Mouse (Mus musculus) forebrain, embryonic 16.5 days (tissue): ENCODE results near the gene Nfyc. TPM values are rescaled to one million over a fixed set of nuclear protein-coding genes. Genes with fewer than 3 reads are reported as not detected.

ENCODE experiments used
- ATAC-seq: fragments of 200-750 bp; cut with Nextera tagmentation; 2 replicates; pipeline ENCODE4 v1.8.0; 2017; ENCODE audit warnings: mild to moderate bottlenecking, moderate library complexity
- H3K27ac ChIP-seq: fragments of 300-500 bp; sonication (generic); 2 replicates; pipeline ENCODE4 v1.5.1; 2014; ENCODE audit warnings: low read length, control low read depth
- H3K27me3 ChIP-seq: fragments of 300-500 bp; sonication (generic); replicated peaks from 2 replicates; pipeline ENCODE4 v1.6.1; 2014; ENCODE audit warnings: low read length; ENCODE audit not compliant: control insufficient read depth, insufficient read depth
- H3K36me3 ChIP-seq: fragments of 300-500 bp; sonication (generic); 2 replicates; pipeline ENCODE4 v1.6.1; 2014; ENCODE audit not compliant: control insufficient read depth, insufficient read depth
- H3K4me1 ChIP-seq: fragments of 300-500 bp; sonication (generic); replicated peaks from 2 replicates; pipeline ENCODE4 v1.6.1; 2014; ENCODE audit warnings: low read length; ENCODE audit not compliant: control insufficient read depth, insufficient read depth
- H3K4me2 ChIP-seq: fragments of 300-500 bp; sonication (generic); 2 replicates; pipeline ENCODE4 v1.6.1; 2014; ENCODE audit warnings: mild to moderate bottlenecking, low read length, control low read depth
- H3K4me3 ChIP-seq: fragments of 300-500 bp; sonication (generic); replicated peaks from 2 replicates; pipeline ENCODE4 v1.5.1; 2014; ENCODE audit warnings: mild to moderate bottlenecking, low read length, control low read depth
- H3K9ac ChIP-seq: fragments of 300-500 bp; sonication (generic); replicated peaks from 2 replicates; pipeline ENCODE4 v1.6.1; 2014; ENCODE audit warnings: low read depth, low read length, control low read depth
- H3K9me3 ChIP-seq: fragments of 300-500 bp; sonication (generic); 2 replicates; pipeline ENCODE4 v1.6.1; 2016; ENCODE audit warnings: low read length; ENCODE audit not compliant: control insufficient read depth
- WGBS: fragments of 180-500 bp; shearing (Covaris S2); extraction: QIAGEN DNeasy Blood & Tissue Kit; methylation state at CpG from one replicate; pipeline ENCODE4 v1.1.7; 2014; 5-methylcytosine and 5-hydroxymethylcytosine counted together
- polyA plus RNA-seq: library from polyadenylated mRNA; unstranded; fragments of >200 nt; fragmentation: Nextera tagmentation; extraction: Ambion mirVana; gene quantifications from 2 replicates; pipeline ENCODE4 v1.2.1, GENCODE M21; 2015

The Nfyc gene
- 96.5 and 107 TPM in 2 replicates for polyA plus RNA-seq

GRCm38 (mm10) chr4:120831472-120831871, at the start of gene Nfyc:
Gene Nfyc (minus strand): TSS chr4:120831572.
- H3K4me2 ChIP-seq, result no peak within 1 kb of the TSS
- H3K4me3 ChIP-seq, result no peak within 1 kb of the TSS
- 91% methylated on average over 4 of the region's 4 CpGs for WGBS
- no peak for ATAC-seq
- H3K4me1 ChIP-seq, result no peaks in the 10 kb centered on the region
- no peaks in the 10 kb centered on the region for H3K9me3 ChIP-seq
- H3K9ac ChIP-seq, result no peak within 1 kb of the TSS
- no peaks in the 10 kb centered on the region for H3K36me3 ChIP-seq
- no peaks in the 10 kb centered on the region for H3K27me3 ChIP-seq
- H3K27ac ChIP-seq, result no peak within 1 kb of the TSS

DNA sequence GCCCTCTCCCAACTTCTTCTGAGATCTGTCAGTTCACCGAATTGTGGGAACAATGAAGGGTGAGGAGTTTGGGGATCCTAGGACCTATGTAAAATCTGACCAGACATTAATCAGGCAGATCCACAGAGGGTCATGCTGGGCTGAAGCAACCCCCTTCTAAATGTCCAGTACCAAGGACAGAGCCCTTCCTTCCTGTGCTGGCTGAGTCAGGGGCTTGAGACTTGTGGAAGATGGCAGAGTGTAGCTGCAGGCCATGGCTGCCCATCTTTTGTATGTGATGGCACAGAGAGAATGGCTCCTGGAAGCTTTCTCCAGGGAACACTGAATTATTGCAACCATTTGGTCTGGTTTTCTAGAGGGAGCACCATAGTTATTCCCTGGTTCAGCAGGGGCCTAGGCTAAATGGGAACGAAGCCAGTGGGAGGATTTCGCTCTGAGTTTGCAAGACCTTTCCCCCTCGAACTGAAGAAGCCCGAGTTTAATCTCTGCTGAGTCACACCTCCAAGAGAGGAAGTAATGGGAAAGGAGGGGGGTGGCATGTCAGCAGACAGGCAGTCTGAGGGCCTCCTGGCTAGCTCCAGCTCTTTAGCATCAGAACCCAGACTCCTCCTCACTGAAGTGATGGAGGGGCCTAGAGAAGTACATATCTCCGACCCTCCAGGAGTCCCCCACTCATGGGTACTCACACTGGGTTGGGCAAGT, 49.5 kb upstream of the Nfyc start:
- Histone ChIP-seq H3K36me3 (no peaks in the 10 kb centered on the region), H3K27ac (no peak overlapping the region), H3K27me3 (no peaks in the 10 kb centered on the region), H3K4me2 (no peak overlapping the region), H3K4me3 (no peak overlapping the region), H3K9ac (no peak overlapping the region), H3K9me3 (no peaks in the 10 kb centered on the region), H3K4me1 (peaks cover 34% of the 10 kb centered on the region)
- ATAC-seq, result no peak
- WGBS, result 61% methylated on average over 6 of the region's 6 CpGs

- WGBS, result 69% methylated on average over 4 of the region's 4 CpGs
- Histone ChIP-seq H3K4me3 (no peak overlapping the region), H3K9me3 (no peaks in the 10 kb centered on the region), H3K27me3 (no peaks in the 10 kb centered on the region), H3K4me1 (peaks cover 25% of the 10 kb centered on the region), H3K9ac (no peak overlapping the region), H3K4me2 (no peak overlapping the region), H3K27ac (no peak overlapping the region), H3K36me3 (no peaks in the 10 kb centered on the region)
- no peak for ATAC-seq
These were observed 48.0 kb upstream of the Nfyc start for GRCm38 (mm10) chr4:120879386-120879785.

DNA sequence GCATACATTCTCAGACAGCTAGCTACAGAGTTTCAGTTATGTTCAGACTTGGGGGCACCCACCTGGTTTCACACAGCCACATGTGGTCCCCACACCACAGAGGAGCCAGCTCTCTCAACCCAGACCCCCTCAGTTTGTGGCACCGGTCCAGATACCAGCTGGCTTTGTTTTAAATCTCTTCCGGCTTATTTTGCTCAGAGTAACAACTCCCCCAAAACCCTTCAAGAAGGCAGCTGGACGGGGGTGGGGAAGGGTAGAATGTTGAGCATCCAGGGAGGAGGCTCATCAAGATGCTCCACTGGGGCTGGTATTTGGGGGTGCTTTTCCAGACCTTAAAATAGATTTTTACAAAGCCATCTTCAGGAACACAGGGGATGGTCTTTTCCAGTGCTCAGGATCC, 47.4 kb upstream of the Nfyc start:
- Histone ChIP-seq H3K4me2 (no peak overlapping the region), H3K27ac (no peak overlapping the region), H3K9ac (no peak overlapping the region), H3K27me3 (no peaks in the 10 kb centered on the region), H3K9me3 (no peaks in the 10 kb centered on the region), H3K4me1 (peaks cover 25% of the 10 kb centered on the region), H3K4me3 (no peak overlapping the region), H3K36me3 (no peaks in the 10 kb centered on the region)
- WGBS, result 26% methylated on average over 3 of the region's 3 CpGs
- ATAC-seq, result no peak

DNA sequence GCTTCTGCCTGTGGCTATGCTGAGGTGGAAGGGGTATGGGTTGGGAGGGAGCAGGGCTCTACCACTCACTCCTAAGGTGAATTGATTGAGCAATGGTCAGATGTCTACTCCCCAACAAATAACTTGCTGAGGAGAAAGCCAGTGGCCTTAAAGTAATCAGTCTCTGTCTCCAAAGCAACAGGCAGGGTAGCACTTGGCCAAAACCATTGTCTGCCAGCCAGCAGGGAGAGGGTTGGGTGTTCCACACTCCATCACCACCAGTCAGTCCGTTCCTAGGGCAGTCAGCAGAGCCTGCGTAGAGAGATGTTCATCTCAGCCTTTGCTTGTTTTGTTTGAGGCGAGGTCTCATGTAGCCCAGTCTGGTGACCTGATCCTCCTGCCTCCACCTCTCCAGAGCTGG, 44.6 kb upstream of the Nfyc start:
- Histone ChIP-seq H3K9me3 (no peaks in the 10 kb centered on the region), H3K4me2 (no peak overlapping the region), H3K9ac (no peak overlapping the region), H3K27me3 (no peaks in the 10 kb centered on the region), H3K4me1 (peaks cover 12% of the 10 kb centered on the region), H3K4me3 (no peak overlapping the region), H3K36me3 (no peaks in the 10 kb centered on the region), H3K27ac (no peak overlapping the region)
- WGBS, result 61% methylated on average over 3 of the region's 3 CpGs
- ATAC-seq, result no peak

DNA sequence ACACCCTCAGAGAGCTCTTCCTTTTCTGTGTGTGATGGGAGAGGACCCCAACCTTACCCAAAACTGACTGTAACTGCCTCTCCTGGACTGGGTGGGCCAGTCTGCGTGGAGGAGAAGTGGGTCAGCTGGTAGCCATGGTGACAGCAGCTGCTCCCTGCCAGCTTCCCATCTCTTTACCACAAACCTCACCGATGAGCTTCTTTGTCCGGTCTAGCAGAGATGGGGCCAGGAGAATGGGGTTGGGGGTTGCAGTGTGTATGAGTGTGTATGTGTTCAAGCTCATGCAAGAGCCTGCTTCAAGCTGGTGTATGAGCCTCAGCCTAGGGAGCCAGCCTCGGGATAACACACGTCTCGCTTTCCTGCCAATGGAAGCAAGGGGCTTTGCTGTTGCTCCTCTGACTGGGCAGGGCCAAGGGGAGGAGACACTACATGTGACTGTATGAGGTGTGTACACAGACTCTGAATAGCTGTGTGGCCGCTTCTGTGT, 38.9 kb upstream of the Nfyc start:
- H3K4me2 ChIP-seq, result no peak overlapping the region
- WGBS, result 30% methylated on average over 7 of the region's 7 CpGs
- H3K9ac ChIP-seq, result no peak overlapping the region

DNA sequence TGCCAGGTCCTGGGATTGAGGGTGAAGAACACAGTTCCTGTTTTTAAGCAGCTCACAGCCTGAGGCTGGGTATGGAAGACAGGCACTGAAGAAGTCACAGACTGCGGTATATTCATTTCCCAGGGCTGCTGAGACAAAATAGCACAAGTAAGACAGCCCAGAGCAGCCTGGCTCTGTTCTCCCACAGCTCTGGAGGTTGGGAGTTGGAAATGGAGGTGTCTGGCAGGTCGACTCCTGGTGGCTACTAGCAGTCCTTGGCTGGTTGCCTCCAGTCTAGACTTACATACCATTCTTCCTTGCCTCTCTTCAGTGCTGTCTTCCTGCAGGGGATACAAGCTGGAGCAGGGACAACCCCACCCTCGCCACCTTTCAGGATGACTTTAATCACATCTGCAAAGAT, 37.6 kb upstream of the Nfyc start:
- ATAC-seq, result no peak
- H3K9ac ChIP-seq, result no peak overlapping the region
- no peak overlapping the region for H3K4me2 ChIP-seq
- no peaks in the 10 kb centered on the region for H3K9me3 ChIP-seq
- H3K27me3 ChIP-seq, result no peaks in the 10 kb centered on the region
- 67% methylated on average over 3 of the region's 3 CpGs for WGBS
- no peak overlapping the region for H3K4me3 ChIP-seq
- no peak overlapping the region for H3K27ac ChIP-seq
- peaks cover 12% of the 10 kb centered on the region for H3K4me1 ChIP-seq
- H3K36me3 ChIP-seq, result no peaks in the 10 kb centered on the region

More for the DNA sequence above, 38.9 kb upstream of the Nfyc start:
- H3K4me3 ChIP-seq, result no peak overlapping the region
- no peaks in the 10 kb centered on the region for H3K9me3 ChIP-seq
- peaks cover 12% of the 10 kb centered on the region for H3K4me1 ChIP-seq
- H3K27ac ChIP-seq, result no peak overlapping the region
- H3K36me3 ChIP-seq, result no peaks in the 10 kb centered on the region
- ATAC-seq, result peak; percentile 64
- H3K27me3 ChIP-seq, result no peaks in the 10 kb centered on the region

- 61% methylated on average over 5 of the region's 5 CpGs for WGBS
- no peak for ATAC-seq
- H3K4me3 ChIP-seq, result no peak overlapping the region
- no peak overlapping the region for H3K9ac ChIP-seq
- H3K4me2 ChIP-seq, result no peak overlapping the region
- H3K27ac ChIP-seq, result no peak overlapping the region
- peaks cover 12% of the 10 kb centered on the region for H3K4me1 ChIP-seq
- H3K36me3 ChIP-seq, result no peaks in the 10 kb centered on the region
- H3K27me3 ChIP-seq, result no peaks in the 10 kb centered on the region
- H3K9me3 ChIP-seq, result no peaks in the 10 kb centered on the region
These were observed 36.9 kb upstream of the Nfyc start for GRCm38 (mm10) chr4:120868246-120868645.

GRCm38 (mm10) chr4:120866211-120866610, 34.8 kb upstream of the Nfyc start:
- H3K4me2 ChIP-seq, result no peak overlapping the region
- 20% methylated on average over 6 of the region's 6 CpGs for WGBS
- no peak overlapping the region for H3K27ac ChIP-seq
- no peaks in the 10 kb centered on the region for H3K27me3 ChIP-seq
- no peak overlapping the region for H3K4me3 ChIP-seq
- no peak for ATAC-seq
- no peak overlapping the region for H3K9ac ChIP-seq
- no peaks in the 10 kb centered on the region for H3K36me3 ChIP-seq
- H3K4me1 ChIP-seq, result peaks cover 12% of the 10 kb centered on the region
- H3K9me3 ChIP-seq, result no peaks in the 10 kb centered on the region
